Mouse (Mus musculus) c-Kit-positive CD71-positive TER-119-positive erythroid progenitor cells, embryonic 14.5 days (primary cell): ENCODE results near the gene Gpr89.

ENCODE experiments used
- DNase-seq: peaks from one replicate; pipeline ENCODE4 v3.0.0-alpha.2; 2013; ENCODE audit warnings: low spot score

The Gpr89 gene

DNA sequence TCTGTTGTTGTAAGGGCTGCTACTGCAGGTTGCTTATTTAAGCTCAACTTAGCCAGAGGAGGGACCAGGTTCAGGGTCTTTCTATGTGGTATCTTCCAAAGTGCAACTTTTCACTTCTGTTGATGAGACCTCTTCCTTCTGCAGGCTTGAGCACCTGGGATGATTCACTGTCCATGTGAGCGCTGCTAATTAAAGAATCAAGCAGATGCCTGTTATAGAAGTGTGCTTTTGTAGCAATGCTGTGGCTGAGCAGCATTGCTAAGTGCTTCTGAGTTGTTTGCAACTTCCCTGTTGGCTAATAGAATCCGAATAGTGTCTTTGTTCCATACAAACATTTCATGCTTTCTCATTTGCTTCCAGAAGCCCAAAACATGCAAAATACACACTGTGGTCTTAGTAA is 34.9 kb downstream of the Gpr89 start:
- DNase-seq = no peak

DNA sequence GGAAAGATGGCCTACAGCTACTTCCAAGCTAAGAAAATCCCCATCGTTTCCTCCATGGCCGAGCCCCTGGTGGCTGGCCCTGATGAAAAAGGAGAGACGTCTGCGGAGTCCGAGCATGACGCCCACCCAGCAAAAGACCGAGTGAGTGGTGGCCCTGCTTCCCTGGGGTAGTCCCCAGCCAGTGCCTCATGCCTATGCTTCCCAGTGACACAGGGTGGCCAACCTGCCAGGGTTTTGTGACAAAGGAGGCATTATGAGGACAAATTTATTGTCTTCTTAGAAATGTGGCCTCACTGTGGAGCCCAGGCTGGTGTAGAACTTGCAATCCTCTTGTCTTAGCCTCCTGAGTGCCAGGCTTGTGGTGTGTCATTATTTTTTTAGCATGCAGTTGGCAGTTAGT is 36.1 kb downstream of the Gpr89 start:
- no peak for DNase-seq

DNA sequence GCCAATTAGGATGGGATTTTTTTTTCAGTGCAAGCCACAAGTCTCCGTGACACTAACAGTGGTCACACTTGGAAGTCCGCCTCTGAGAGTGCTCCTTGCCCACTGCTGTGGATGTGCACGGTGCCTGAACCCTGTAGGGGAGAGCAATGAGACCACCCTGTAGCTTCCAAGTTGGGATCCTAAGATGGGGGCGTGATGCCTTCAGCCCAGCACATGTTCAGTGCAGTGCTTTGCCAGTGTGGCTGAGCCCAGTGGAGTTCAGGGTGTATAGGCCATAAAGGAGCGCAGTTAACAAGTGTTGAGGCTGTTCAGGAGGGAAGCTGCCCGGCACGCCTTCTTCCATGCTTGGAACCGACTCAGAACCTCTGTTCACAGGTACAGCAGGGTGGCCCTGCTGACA is 36.6 kb downstream of the Gpr89 start:
- no peak for DNase-seq

DNA sequence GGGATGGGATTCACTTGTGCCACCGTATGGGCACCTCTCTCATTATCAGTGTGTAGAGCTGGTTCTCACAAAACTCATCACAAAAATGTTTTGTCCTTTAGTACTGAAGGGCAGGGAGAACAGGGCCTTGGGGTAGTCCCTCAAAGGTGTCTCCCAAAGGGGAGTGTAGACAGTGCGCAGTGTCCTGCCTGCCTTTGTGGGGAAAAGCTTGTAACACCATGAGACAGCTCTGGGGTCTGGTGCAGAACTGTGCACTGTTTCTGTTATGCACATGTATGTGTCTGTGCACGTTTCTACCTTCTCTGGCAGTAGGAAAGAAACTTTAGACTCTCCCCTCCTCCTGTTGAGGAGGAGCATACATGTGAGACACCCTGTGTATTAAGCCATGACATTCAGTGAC is 37.3 kb downstream of the Gpr89 start:
- no peak for DNase-seq

DNA sequence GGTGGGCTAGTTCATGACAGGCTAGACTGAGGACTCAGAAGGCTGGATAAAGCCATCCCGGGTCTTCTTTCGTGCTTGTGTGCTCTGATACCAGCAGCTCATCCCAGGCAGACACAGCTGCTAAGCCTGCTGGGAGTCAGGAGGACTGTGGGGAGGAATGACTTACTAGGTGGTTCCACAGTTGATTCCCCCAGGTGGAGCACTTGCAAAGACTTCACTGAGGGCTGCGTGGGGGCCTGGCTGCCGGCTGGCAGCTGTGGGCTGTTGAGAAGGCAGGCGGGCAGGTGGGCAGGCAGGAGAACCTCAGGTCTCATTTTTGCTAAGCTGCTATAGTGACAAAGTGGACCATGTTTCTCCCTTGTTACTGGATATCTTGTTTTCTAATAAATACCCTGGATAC is 44.6 kb downstream of the Gpr89 start:
- DNase-seq = no peak

DNA sequence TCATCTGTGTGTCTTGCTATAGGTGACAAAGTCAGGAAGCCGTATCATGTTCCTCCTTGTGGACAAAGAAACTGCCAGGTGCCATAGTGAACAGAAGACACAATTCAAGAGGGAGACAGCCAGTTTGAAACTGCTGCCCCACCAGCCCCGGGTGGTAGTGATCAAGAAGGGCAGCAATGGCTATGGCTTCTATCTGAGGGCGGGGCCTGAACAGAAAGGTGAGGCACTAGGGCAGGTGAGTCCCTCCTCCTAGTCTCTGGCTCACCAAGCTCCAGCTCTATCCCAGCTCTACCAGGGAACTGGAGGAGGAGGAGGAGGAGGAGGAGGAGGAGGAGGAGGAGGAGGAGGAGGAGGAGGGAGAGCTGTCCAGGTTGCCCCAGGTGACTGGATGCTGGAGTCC is 49.3 kb downstream of the Gpr89 start:
- DNase-seq = no peak

DNA sequence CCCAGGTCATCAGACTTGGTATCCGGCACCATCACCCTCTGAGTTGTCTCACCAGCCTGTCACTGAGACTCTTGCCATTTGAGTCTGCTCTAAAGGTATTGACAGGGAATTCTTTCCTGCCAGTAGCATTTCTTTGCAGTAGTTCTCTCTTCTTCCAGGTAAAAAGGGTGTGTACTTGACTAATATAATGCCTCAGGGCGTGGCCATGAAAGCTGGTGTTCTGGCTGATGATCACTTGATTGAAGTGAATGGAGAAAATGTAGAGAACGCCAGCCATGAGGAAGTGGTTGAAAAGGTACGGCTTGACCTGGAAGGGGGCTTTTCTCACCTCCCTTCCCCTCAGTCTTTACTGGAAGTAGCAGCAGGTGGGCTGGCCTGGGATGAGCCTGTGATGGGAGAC is 50.8 kb downstream of the Gpr89 start:
- DNase-seq = no peak

DNA sequence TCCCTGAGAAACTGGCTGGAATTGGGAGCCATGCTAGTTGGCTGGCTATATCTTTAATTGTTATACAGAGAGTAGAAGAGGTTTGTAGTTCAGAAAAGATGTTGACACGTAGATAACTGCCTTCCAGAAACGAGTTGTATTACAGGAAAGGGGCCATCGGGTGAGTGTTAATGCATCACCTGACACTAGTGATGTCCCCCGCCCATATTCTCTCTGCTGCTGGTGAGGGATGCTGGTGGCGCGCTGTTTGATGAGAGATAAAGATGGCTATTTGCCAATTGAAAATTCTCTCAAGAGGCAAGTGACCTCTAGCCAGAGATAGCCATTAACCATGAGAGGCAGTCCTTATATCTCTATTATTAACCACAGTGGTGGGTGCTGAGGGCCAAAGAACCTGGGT is 52.6 kb downstream of the Gpr89 start:
- no peak for DNase-seq

DNA sequence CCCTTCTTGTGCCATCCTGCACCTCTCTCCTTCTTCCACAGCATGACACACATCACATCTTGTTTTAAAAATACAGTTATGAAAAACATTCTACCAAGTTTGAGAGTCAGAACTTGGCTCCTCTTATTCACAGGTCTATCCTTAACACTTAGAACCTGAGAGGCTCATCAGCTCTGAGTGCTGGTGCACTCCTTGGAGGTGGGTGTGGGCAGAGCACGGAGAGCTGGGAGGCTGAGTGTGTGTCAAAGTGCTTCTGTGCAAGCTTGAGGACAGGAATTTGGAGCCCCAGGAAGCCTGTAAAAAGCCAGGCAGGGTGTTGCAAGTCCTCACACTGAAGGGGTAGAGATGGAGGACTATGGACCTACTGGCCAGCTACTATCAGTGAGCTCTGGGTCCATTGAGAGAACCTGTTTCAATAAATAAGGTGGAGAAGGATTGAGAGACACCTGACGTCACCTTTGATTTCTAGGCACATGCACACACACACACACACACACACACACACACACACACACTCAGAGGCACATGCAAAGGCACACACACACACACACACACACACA is 55.9 kb downstream of the Gpr89 start:
- no peak for DNase-seq

DNA sequence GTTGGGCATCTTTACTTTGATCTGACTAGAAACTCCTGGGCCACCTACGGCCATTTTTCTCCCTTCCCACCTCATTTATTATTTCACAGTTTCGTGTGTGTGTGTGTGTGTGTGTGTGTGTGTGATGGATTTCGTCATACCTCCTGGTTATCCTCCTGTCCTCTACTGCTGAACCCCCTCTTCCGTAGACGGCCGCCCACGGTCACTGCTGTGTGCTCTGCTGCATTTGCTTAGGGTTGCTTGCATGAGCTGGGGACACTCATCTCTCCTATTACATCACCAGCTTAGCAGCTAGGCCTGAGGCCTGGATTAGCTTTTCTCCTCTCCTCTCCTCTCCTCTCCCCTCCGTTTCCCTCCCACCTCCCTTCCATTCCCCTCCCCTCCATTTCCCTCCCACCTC is 56.7 kb downstream of the Gpr89 start:
- no peak for DNase-seq

DNA sequence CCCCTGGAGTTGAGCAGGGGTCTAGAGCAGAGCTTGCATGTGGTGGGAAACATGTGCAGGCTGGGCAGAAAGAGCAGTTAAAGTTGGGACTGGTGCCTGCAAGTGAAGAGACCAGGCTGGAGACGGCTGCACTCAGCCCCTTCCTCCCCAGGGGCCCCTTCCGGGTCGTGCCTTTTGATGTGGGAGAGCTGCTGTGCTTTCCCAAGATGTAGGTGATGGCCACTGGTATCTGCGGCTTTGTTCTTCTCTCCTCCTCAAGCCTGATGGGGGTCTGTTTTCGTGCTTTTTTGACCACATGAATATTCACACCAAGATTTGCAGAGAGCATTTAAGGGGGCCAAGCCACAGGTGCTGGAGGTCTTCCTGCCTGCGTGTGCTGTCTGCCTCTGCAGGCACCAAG is 57.5 kb downstream of the Gpr89 start:
- no peak for DNase-seq

DNA sequence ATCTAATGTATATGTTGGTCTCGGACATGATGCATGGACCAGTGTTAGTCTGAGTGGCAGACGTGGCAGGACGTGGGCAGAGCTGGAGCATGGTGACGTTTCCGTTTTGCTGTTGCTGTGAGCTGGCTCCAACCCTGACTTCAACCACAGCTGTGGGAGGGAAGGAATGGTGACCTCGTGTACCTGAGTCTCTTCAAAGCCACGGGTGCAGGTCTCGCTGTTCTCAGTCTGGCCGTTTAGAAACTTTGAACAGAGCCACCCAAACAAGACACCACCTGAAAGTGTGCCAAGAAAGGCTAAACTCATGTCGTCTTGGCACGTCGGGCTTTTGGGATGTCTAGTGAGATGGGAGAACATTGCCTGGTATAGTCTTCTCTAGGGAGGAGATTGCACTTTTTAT is 58.2 kb downstream of the Gpr89 start:
- DNase-seq = no peak

DNA sequence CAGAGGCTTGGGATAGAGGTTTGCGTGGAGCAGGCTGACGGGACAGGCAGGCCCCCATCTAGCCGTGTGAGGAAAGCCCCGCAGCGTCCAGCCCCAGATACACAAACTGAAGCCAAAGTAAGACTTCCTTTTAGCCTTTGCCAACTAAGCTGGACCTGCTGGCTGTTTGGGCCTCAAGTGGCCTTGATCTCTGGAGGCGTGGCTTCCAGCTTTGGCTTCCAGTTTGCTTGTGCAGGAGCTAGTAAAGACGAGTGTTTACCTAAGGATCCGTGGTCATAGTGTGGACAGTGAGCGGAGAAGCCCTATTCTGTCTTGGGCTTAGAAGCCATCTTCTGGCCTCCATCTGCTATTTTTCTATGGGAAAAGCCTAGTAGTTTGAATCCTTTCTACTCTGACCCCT is 59.3 kb downstream of the Gpr89 start:
- DNase-seq = no peak

DNA sequence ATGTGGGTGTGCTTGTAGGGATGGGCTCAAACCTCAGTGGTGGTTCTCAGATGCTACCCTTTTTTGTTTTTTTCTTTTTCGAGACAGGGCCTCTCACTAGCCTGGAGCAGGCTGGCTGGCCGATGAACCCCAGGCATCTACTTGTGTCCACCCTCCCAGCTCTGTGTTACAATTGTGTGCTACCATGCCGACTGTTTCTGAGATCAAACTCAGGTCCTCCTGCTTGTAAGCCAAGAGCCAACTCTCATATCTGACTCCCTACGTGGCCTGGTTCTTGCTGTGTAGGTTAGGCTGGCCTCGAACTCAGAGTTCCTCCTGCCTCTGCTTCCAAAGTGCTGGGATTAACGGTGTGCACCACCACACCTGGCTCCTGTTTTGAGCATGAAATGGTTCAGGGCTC is 60.0 kb downstream of the Gpr89 start:
- no peak for DNase-seq

DNA sequence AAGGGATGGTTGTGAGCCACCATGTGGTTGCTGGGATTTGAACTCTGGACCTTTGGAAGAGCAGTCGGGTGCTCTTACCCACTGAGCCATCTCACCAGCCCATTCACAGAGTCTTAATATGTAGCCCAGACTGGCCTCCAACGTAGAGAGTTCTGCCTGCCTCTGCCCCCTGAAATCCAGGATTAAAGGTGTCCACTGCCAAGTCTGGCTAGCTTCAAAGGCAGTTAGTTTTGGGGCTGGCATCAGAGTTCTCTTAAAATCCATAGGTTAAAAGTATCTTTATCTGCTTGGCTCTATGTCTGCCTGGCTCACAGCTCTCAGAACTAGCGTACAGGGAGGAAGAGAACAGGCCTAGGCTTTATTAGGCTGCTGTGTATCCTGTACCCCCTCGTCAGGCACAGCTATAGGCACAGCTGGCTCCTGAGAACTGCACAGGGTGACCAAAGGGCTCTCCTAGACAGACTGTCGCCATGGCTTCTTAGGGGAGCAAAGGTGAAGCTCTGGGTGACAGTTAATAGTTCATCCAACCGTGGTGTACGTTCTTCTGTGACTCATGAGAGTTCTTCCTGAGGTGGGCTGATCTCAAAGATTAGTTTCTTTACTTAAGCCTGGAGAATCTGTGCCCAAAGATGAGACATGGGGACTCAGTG is 66.0 kb downstream of the Gpr89 start:
- no peak for DNase-seq

DNA sequence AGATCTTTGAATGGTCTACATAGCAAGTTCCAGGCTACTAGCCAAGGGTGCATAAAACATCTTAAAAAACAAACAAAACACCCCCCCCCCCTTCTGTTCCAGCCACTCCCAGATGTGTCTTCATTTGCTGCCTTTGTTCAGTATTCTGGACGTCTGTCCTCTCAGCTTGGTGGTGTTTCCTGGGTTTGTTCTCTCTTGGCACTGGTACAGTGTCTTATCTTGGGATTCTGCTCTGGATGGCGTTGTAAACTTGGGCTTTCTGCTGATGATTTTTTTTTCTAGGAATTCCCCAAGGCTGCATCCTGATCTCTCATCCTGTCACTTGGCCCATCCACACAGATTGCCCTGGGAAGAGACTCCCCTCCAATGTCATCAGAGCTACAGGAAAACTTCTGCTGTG is 68.7 kb downstream of the Gpr89 start:
- DNase-seq = no peak

DNA sequence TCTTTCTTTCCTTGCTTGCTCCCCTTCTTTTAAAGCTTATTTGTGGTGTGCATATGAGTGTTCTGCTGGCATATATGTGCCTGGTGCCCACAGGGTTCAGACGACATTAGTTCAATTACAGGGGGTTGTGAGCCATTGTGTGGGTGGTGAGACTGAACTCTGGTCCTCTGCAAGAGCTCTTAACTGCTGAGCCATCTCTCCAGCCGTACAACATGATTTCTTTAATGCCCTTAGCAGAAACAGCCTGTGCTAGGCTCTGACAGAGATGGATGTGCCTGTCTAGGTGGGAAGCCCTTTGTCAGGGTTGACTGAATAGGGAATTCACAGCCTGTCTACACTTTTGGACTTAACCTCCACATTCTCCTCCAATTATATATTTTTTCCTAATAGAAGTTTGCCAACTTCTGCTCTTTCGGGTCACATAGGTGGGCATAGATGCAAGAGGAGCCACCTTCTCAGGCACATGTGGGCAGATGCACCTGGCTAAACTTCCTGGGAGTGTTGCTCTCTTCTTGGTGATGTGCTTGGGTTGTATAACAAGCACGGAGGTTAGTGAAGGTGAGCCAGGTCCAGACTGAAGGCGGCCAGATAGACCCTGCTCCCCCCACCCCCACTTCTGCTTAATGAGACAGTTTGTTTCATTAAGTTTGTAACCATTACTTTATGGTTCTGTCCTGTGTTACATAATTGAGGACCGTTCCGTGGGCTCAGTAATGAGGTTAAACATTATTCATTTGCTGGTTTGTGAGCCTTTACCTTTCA is 70.4 kb downstream of the Gpr89 start:
- no peak for DNase-seq

DNA sequence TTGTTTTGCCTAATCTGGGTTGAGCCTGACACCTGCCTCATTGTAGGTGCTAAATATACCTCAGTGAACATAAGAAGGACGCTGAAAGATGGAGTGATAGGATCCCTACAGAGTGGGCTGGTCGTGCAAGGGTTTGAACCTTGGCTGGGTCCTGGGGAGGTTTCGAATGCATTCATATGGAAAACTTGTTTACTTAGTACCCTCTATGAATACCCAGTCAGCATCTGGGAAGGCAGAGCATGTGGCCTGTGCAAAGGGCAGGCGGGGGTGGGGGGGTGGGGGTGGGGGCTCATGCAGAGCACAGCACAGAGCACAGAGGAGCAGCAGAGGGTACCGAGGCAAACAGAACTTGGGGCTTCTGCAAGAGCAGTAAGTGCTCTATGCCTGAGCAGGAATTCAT is 72.2 kb downstream of the Gpr89 start:
- DNase-seq = no peak

DNA sequence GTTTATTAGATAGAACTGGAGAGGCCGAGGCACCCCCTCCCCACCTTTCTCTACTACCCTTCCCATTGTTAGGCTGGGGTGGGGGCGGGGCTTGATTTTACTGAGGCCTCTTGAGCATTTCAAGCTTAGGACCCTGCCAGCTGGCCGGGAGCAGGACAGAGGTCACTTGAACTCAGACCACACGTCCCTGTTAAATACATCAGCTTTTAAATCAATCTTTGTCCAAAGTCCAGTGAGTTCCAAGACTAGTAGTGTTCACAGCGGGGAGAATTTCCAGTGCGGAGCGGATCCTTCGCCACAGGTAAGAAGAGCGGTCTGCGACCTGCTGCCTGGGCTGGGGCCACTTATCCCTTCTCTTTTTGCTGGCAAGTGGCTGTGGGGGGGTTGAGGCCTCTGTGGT is 75.3 kb downstream of the Gpr89 start:
- no peak for DNase-seq

DNA sequence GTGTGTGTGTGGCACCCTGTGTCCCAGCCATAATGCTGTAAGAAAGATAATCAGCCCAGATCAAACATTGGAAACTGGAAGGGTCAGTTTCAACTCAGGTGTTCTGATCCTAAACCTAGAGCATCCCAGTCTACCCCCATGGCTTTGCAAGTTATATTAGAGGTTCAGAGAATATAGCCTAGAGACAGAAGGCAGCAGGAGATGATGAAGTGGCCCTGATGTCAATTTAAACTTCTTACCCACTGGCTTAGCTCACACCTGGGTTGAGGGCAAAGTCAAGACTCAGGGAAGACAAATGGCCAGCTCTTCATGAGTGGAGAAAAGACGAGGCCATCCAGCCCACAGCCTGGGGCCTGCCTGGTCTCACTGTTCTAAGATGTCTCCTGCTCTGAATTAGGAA is 76.2 kb downstream of the Gpr89 start, which contains the start of the genes Pdzk1 and Cd160:
Pdzk1 (plus strand) TSS at position 301 of the 400 bp plus-strand sequence.
Cd160 (minus strand) TSS at position 368 of the 400 bp plus-strand sequence.
- no peak for DNase-seq

DNA sequence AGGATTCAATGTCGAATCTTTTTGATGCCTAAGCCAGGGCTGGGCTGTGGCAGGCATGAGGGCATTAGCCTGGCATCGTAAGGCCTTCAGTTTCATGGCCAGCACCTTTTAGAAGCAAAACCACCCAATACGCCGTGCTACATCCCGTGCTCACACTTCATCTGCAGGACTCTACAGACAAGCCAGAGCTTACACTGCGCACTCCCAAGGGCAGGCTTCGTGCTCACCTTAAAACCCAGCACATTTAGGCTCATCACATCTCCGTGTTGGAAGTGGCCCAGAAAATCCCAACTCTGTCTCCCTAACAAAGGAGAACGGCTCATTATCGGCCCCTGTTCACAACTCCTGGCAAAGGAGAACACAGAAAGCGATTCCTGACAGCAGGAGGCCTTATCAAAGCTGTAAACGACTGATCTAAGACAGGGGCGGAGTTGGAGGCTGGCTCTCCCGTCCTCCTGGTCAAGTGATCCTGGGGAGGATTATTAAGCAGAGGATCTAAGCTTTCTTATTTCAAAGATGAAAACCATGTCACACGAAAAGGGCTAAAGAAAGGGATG is 76.8 kb downstream of the Gpr89 start:
- no peak for DNase-seq

DNA sequence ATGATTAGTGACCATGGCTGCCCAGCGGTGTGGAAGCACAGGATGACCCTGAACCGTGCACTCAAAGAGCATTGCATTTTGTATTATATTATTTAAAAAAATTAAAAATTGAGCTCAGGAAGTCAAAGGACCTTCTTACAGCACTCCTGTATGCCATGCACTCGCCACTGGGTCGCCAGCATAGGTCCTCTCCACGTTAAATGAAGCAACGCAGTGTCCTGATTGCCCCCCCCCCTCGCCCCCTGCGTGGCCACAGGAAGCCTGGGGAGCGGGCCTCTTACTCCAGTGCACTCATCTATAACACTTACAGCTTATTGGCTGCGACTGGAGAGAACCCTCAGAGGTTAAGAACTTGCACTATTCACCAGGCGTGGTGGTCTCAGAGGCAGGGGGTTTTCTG is 79.9 kb downstream of the Gpr89 start:
- no peak for DNase-seq

DNA sequence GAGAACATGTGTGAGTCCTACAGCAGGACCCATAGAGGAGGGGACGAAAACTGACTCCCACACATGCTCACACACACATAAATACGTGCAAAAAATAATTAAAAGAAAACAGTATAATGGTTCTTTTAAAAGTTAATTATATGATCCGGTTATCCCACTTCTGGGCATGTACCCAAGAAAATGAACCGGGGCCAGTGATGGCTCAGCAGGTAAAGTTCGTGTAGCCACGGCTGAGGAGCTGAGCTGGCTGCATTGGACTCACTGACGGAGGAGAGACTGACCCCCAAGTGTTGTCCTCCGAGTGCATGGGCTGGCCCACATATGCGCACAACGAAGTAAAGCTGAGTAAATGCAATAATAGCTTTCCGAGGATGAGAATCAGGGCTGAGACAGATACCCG is 80.5 kb downstream of the Gpr89 start:
- DNase-seq = no peak
